Mouse (Mus musculus) left cerebral cortex, postnatal 4 days (tissue): Measurements from ENCODE around the gene Tnnt1. TPM values are rescaled to one million over a fixed set of nuclear protein-coding genes. Genes with fewer than 3 reads are reported as not detected.
A peak's percentile ranks its signal among the peaks of the same experiment; 100 is the strongest.

Source experiments
- DNase-seq: peaks from one replicate; pipeline ENCODE4 v3.0.0-alpha.2; 2022
- intact Hi-C: fragments of 180-260 bp; cut with DNase I; formaldehyde crosslinking; loops from one replicate; pipeline ENCODE4 v1.15.1; 2025
- total RNA-seq, 2 experiments: library from RNA; stranded (reverse); gene quantifications; 2 replicates each; pipeline ENCODE4 v1.2.3; 2021

Gene Tnnt1
- total RNA-seq, 2 experiments from 2014 or later, result 0.89 to 1.0 TPM

- intact Hi-C loops, result no loop called here
- DNase-seq, result peak; percentile 58
Measured at GRCm38 (mm10) chr7:4500892-4501471, 15.2 kb downstream of the Tnnt1 start.

GRCm38 (mm10) chr7:4499034-4499433 lies 17.1 kb downstream of the Tnnt1 start:
- intact Hi-C loops, result no loop called here
- no peak for DNase-seq

GRCm38 (mm10) chr7:4498251-4498650 lies 17.9 kb downstream of the Tnnt1 start:
- peak; percentile 74 for DNase-seq
- intact Hi-C loops, result no loop called here

GRCm38 (mm10) chr7:4497271-4497903 lies 18.8 kb downstream of the Tnnt1 start:
- intact Hi-C loops, result no loop called here
- no peak for DNase-seq

GRCm38 (mm10) chr7:4496468-4496867 lies 19.7 kb downstream of the Tnnt1 start:
- intact Hi-C loops, result no loop called here
- no peak for DNase-seq

GRCm38 (mm10) chr7:4493991-4494390 lies 22.2 kb downstream of the Tnnt1 start:
- DNase-seq, result no peak
- intact Hi-C loops, result no loop called here

GRCm38 (mm10) chr7:4492284-4493224 lies 23.6 kb downstream of the Tnnt1 start:
- intact Hi-C loops, result no loop called here
- DNase-seq, result no peak

- intact Hi-C loops, result no loop called here
- DNase-seq, result no peak
Measured at GRCm38 (mm10) chr7:4491308-4491707, 24.9 kb downstream of the Tnnt1 start.

GRCm38 (mm10) chr7:4482281-4482680 lies 33.9 kb downstream of the Tnnt1 start:
- no peak for DNase-seq
- intact Hi-C loops, result no loop called here

GRCm38 (mm10) chr7:4479674-4480073 lies 36.5 kb downstream of the Tnnt1 start:
- DNase-seq, result no peak
- intact Hi-C loops, result no loop called here

- DNase-seq, result no peak
- intact Hi-C loops, result no loop called here
Measured at GRCm38 (mm10) chr7:4478796-4479291, 37.3 kb downstream of the Tnnt1 start.

GRCm38 (mm10) chr7:4478021-4478795 lies 38.0 kb downstream of the Tnnt1 start:
- intact Hi-C loops, result no loop called here
- peak; percentile 78 for DNase-seq

- intact Hi-C loops, result no loop called here
- no peak for DNase-seq
Measured at GRCm38 (mm10) chr7:4473940-4474339, 42.2 kb downstream of the Tnnt1 start.

- DNase-seq, result peak; percentile 88
- intact Hi-C loops, result no loop called here
Measured at GRCm38 (mm10) chr7:4471179-4471555, 45.0 kb downstream of the Tnnt1 start.

GRCm38 (mm10) chr7:4470275-4471178 lies 45.7 kb downstream of the Tnnt1 start:
- intact Hi-C loops, result no loop called here
- DNase-seq, result peak; percentile 61

- intact Hi-C loops, result no loop called here
- no peak for DNase-seq
Measured at GRCm38 (mm10) chr7:4467801-4468200, 48.4 kb downstream of the Tnnt1 start.

GRCm38 (mm10) chr7:4464194-4464824 lies 51.9 kb downstream of the Tnnt1 start:
- intact Hi-C loops, result no loop called here
- no peak for DNase-seq

- DNase-seq, result no peak
- intact Hi-C loops, result no loop called here
Measured at GRCm38 (mm10) chr7:4460576-4461434, 55.4 kb downstream of the Tnnt1 start, which contains the start of gene Eps8l1. TSS of gene Eps8l1 (plus strand) at chr7:4460674.
